Comparison of ENCODE assay signal across 11 mouse cellular contexts in the genomic region with DNA sequence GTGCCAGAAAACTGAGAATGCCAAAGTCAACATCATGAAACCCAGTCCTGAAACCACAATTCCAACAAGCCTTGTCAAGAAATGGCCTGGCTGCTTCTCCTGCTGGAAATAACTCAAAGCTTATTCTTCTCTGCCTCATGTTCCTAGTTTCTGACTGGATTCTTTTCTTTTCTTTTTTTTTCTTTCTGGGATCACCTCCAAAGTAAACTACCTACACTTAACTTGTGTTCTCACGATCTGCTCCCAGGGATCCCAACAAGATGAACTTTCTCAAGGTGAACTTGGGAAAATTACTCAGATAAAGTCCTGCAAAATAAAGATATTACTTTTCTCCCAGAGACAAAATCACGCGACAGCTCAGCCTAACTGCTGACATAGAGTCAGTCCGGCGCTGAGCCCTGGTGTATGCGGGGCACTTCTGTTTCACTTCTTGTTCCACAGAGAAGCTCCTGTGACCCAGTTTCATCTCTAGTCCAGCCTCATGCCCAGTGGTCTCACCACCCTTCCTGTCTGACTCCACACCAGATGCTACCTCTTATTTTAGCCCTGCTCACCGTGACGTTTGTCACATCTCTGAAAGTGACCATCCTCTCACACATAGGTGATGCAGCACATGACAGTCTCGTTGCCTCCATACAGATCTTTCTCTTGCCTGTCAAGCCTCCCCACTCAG. TPM values are rescaled to one million over a fixed set of nuclear protein-coding genes. Genes with fewer than 3 reads are reported as not detected.
A peak's percentile ranks its signal among the peaks of the same experiment; 100 is the strongest.
DNase-seq lines count a peak whose midpoint lies in the region; ATAC-seq and TF ChIP-seq lines count a peak whose summit lies in the region.
"Had no signal": no experiment of that assay in that cellular context is flagged by ENCODE, and none has a peak within 500 bp of the region (broad histone marks: within the 10 kb centered on the region; RNA-seq: fewer than 3 reads in every experiment).

No protein-coding gene starts in this region.

- no peak for DNase-seq in limb, embryonic 10.5 days (ENCODE audit: low spot score)
- DNase-seq in brain, adult 2 months (ENCODE audit: low read depth, low spot score): peak; percentile 46
- DNase-seq in lung, postnatal 36 days: peak; percentile 68
- no peak for DNase-seq in forebrain, postnatal 0 days
- DNase-seq in adrenal gland, adult 18-20 months (ENCODE audit: low spot score in 2 of 2): no peak
- DNase-seq in urinary bladder, postnatal 14 days (ENCODE audit: low spot score): no peak
- DNase-seq: cerebellum, adult 11 months; kidney, adult 8-10 months had no signal

- no peaks in the 10 kb centered on the region for H3K36me3 ChIP-seq in limb, embryonic 13.5 days
- H3K36me3 ChIP-seq in limb, embryonic 10.5 days: no peaks in the 10 kb centered on the region
- H3K36me3 ChIP-seq in heart, embryonic 12.5 days: no peaks in the 10 kb centered on the region
- no peaks in the 10 kb centered on the region for H3K36me3 ChIP-seq in forebrain, postnatal 0 days (ENCODE audit: insufficient read depth)

- H3K9ac ChIP-seq in limb, embryonic 13.5 days: no peak overlapping the region
- no peak overlapping the region for H3K9ac ChIP-seq in heart, embryonic 12.5 days
- H3K9ac ChIP-seq in forebrain, postnatal 0 days: no peak overlapping the region

- peaks cover 31% of the 10 kb centered on the region for H3K4me1 ChIP-seq in limb, embryonic 13.5 days
- H3K4me1 ChIP-seq in limb, embryonic 10.5 days: peaks cover 25% of the 10 kb centered on the region
- H3K4me1 ChIP-seq in heart, embryonic 12.5 days (replicated peaks): peaks cover 38% of the 10 kb centered on the region
- H3K4me1 ChIP-seq in forebrain, postnatal 0 days (ENCODE audit: insufficient read depth): peaks cover 21% of the 10 kb centered on the region

- H3K27me3 ChIP-seq in limb, embryonic 13.5 days: no peaks in the 10 kb centered on the region
- H3K27me3 ChIP-seq in limb, embryonic 10.5 days (ENCODE audit: low read depth, poor library complexity, severe bottlenecking): no peaks in the 10 kb centered on the region
- H3K27me3 ChIP-seq in heart, embryonic 12.5 days (replicated peaks): no peaks in the 10 kb centered on the region
- no peaks in the 10 kb centered on the region for H3K27me3 ChIP-seq in forebrain, postnatal 0 days (ENCODE audit: insufficient read depth, low read length)
- H3K27me3 ChIP-seq: Patski had no signal

- H3K4me3 ChIP-seq in limb, embryonic 13.5 days: no peak overlapping the region
- H3K4me3 ChIP-seq in limb, embryonic 10.5 days: no peak overlapping the region
- no peak overlapping the region for H3K4me3 ChIP-seq in heart, embryonic 12.5 days
- no peak overlapping the region for H3K4me3 ChIP-seq in forebrain, postnatal 0 days (ENCODE audit: low read depth, low read length)

- no peak for ATAC-seq in limb, embryonic 13.5 days (ENCODE audit: low FRiP score, low read depth)
- ATAC-seq in heart, embryonic 12.5 days (ENCODE audit: insufficient number of reproducible peaks, low FRiP score): no peak
- ATAC-seq in forebrain, postnatal 0 days: no peak
- ATAC-seq: Patski had no signal

- 83% methylated on average over 9 of the region's 9 CpGs for WGBS in limb, embryonic 13.5 days
- WGBS in limb, embryonic 10.5 days: 94% methylated on average over 9 of the region's 9 CpGs
- WGBS in heart, embryonic 12.5 days: 66% methylated on average over 9 of the region's 9 CpGs
- 95% methylated on average over 9 of the region's 9 CpGs for WGBS in forebrain, postnatal 0 days

- H3K4me2 ChIP-seq in limb, embryonic 13.5 days (replicated peaks): no peak overlapping the region
- H3K4me2 ChIP-seq in heart, embryonic 12.5 days: no peak overlapping the region
- no peak overlapping the region for H3K4me2 ChIP-seq in forebrain, postnatal 0 days (ENCODE audit: low read depth)

- H3K27ac ChIP-seq in limb, embryonic 13.5 days: peak overlapping the region; percentile 10; the same call in 1 of the 2 replicates
- no peak overlapping the region for H3K27ac ChIP-seq in limb, embryonic 10.5 days
- peak overlapping the region; percentile 64 for H3K27ac ChIP-seq in heart, embryonic 12.5 days (ENCODE audit: poor library complexity, severe bottlenecking)
- no peak overlapping the region for H3K27ac ChIP-seq in forebrain, postnatal 0 days (ENCODE audit: low read depth, low read length)

- peaks cover 4% of the 10 kb centered on the region; the same call in 1 of the 2 replicates for H3K9me3 ChIP-seq in limb, embryonic 13.5 days
- H3K9me3 ChIP-seq in limb, embryonic 10.5 days (replicated peaks): no peaks in the 10 kb centered on the region
- H3K9me3 ChIP-seq in heart, embryonic 12.5 days (replicated peaks): no peaks in the 10 kb centered on the region
- 0 out of 2 replicates have a peak, but pooled peaks cover 3% of the 10 kb centered on the region for H3K9me3 ChIP-seq in forebrain, postnatal 0 days (ENCODE audit: low read length)

- no peak for TF ChIP-seq CTCF in forebrain, postnatal 0 days (IDR thresholded peaks at IDR 0.05; ENCODE audit: low read depth)

RNA-seq across cellular contexts. Expression of a gene that starts 53.0 kb away (rescaled TPM):
- 77.8 TPM in 2 replicates for polyA plus RNA-seq in limb, embryonic 13.5 days (2015; fragmentation: Nextera tagmentation; extraction: Ambion mirVana)
- 101 and 102 TPM in 2 replicates for polyA plus RNA-seq in limb, embryonic 10.5 days (2016; fragmentation: Nextera tagmentation; extraction: Ambion mirVana)
- polyA plus RNA-seq in heart, embryonic 12.5 days (2016; fragmentation: Nextera tagmentation; extraction: Ambion mirVana): 51.3 and 51.9 TPM in 2 replicates
- 22.2 and 28.5 TPM in 2 replicates for total RNA-seq in forebrain, postnatal 0 days (2014; rRNA removed)
- polyA plus RNA-seq in forebrain, postnatal 0 days (2015; fragmentation: Nextera tagmentation; extraction: Ambion mirVana): 18.1 and 20.7 TPM in 2 replicates
- 10 to 100 TPM; 50.8 to 54.5 TPM for total RNA-seq in adrenal gland, adult 18-20 months (2021)

Comparison
In these comparisons a context has a peak if more than half of its experiments do, and no peak if none do; other contexts are left out.
1. H3K27ac ChIP-seq: peak in limb, embryonic 13.5 days (single experiment) and heart, embryonic 12.5 days (single experiment); none in limb, embryonic 10.5 days (single experiment) and forebrain, postnatal 0 days (single experiment).
2. DNase-seq: peak in brain, adult 2 months (single experiment) and lung, postnatal 36 days (single experiment); none in limb, embryonic 10.5 days (single experiment), forebrain, postnatal 0 days (single experiment), adrenal gland, adult 18-20 months (0 of 2) and urinary bladder, postnatal 14 days (single experiment).